Mouse (Mus musculus): Measurements from ENCODE around the gene Lexm.

The Lexm gene

GRCm38 (mm10) chr4:106541491-106541890 is 75.5 kb downstream of the Lexm start:
- no peak for DNase-seq (ENCODE audit: low spot score)

Data from embryo, embryonic 10 days (tissue).